Mouse (Mus musculus) stomach, postnatal 0 days (tissue): ENCODE data around the gene Lrrc75a.

Experiments
- CTCF ChIP-seq: IDR thresholded peaks from 2 replicates; pipeline ENCODE4 v1.5.1; 2016; ENCODE audit warnings: antibody characterized with exemption, low read depth, mild to moderate bottlenecking, moderate library complexity
- EP300 ChIP-seq: optimal IDR thresholded peaks from 2 replicates; pipeline ENCODE3; 2016; ENCODE audit warnings: antibody characterized with exemption

DNA sequence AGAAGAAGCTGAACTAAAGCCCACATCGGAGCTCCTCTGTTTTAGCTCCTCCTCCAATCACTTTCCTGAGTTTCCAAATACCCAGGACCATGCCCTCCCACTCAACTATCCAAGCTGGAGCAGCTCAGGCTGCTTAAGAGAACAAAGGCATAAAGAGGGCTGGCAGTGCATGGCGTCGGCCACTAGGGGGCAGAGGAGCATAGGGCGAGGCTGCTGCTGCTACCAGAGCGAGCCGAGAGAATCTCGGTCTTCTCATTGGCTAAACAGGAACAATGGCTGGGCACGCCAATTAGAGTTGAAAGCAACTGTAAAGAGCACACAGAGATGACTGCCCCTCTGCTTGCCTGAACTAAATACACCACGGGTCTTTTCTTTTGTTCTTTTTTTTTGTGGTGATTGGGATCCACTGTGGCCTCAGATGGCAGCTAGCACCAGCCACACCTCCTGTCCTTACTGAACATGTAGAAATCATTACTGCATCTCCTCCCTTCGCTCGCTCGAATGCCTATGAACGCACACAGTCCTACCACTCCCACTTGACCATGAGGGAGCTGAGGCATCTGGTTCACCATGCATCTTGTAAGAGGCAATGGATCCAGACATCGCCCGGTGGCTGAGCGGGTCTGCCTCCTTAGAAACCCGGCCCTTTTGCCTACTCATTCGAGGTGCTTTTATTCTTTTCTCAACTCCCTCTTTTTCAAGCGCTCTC lies 34.5 kb downstream of the Lrrc75a start:
- peak; percentile 100 for TF ChIP-seq CTCF
- no peak for TF ChIP-seq EP300
